In genomic region chr10:39014836-39015235, GRCm38 (mm10) we compare ENCODE assay signal across 34 mouse cellular contexts. TPM values are rescaled to one million over a fixed set of nuclear protein-coding genes. Genes with fewer than 3 reads are reported as not detected.
"Had no signal": no experiment of that assay in that cellular context is flagged by ENCODE, and none has a peak within 500 bp of the region (broad histone marks: within the 10 kb centered on the region; RNA-seq: fewer than 3 reads in every experiment).

No protein-coding gene starts in this region.

- H3K9me3 ChIP-seq: heart, embryonic 10.5 days; heart, embryonic 12.5 days; heart, embryonic 13.5 days; heart, embryonic 15.5 days; hindbrain, embryonic 10.5 days; hindbrain, embryonic 12.5 days; hindbrain, embryonic 13.5 days; hindbrain, embryonic 15.5 days; intestine, embryonic 15.5 days; kidney, embryonic 15.5 days had no signal

- ATAC-seq: hindbrain, embryonic 16.5 days; hindbrain, postnatal 0 days; inflammation-experienced regulatory T-cells, adult 6 months; intestine, embryonic 15.5 days; intestine, embryonic 16.5 days; intestine, postnatal 0 days had no signal

- H3K27ac ChIP-seq: heart, embryonic 10.5 days; heart, embryonic 13.5 days; heart, embryonic 15.5 days; hindbrain, embryonic 10.5 days; hindbrain, embryonic 12.5 days; hindbrain, embryonic 13.5 days; hindbrain, embryonic 14.5 days; hindbrain, embryonic 15.5 days; hindbrain, postnatal 0 days; intestine, embryonic 15.5 days; kidney, embryonic 15.5 days; kidney, postnatal 0 days; layer of hippocampus, adult 2 months had no signal

- H3K4me2 ChIP-seq: heart, embryonic 11.5 days; heart, embryonic 12.5 days; heart, embryonic 13.5 days; heart, embryonic 15.5 days; hindbrain, embryonic 12.5 days; hindbrain, embryonic 13.5 days; hindbrain, embryonic 14.5 days; hindbrain, embryonic 15.5 days; intestine, embryonic 15.5 days; kidney, embryonic 15.5 days had no signal

- H3K36me3 ChIP-seq: hindbrain, embryonic 10.5 days; hindbrain, embryonic 12.5 days; hindbrain, embryonic 13.5 days; hindbrain, embryonic 15.5 days; intestine, embryonic 15.5 days had no signal

- H3K4me1 ChIP-seq: heart, embryonic 10.5 days; heart, embryonic 12.5 days; heart, embryonic 13.5 days; hindbrain, embryonic 10.5 days; hindbrain, embryonic 12.5 days; hindbrain, embryonic 13.5 days; hindbrain, embryonic 15.5 days; intestine, embryonic 15.5 days; kidney, embryonic 15.5 days had no signal

- DNase-seq: heart, postnatal 10 days; heart, postnatal 14 days; heart, postnatal 36 days; heart, postnatal 4 days; kidney, adult 11 months; kidney, adult 18-20 months; kidney, adult 2 months; kidney, adult 8-10 months; kidney, adult 9 months; kidney, postnatal 10 days; kidney, postnatal 14 days; kidney, postnatal 25 days; kidney, postnatal 36 days; layer of hippocampus, adult 9-11 months; layer of hippocampus, postnatal 36 days had no signal

- H3K9ac ChIP-seq: heart, embryonic 12.5 days; heart, embryonic 13.5 days; heart, embryonic 15.5 days; hindbrain, embryonic 12.5 days; hindbrain, embryonic 13.5 days; hindbrain, embryonic 14.5 days; hindbrain, embryonic 15.5 days; intestine, embryonic 15.5 days; kidney, embryonic 15.5 days had no signal

- H3K27me3 ChIP-seq: heart, embryonic 12.5 days; heart, embryonic 13.5 days; heart, embryonic 15.5 days; hindbrain, embryonic 12.5 days; hindbrain, embryonic 13.5 days; hindbrain, embryonic 15.5 days; intestine, embryonic 15.5 days; kidney, embryonic 15.5 days had no signal

- H3K4me3 ChIP-seq: heart, embryonic 10.5 days; heart, embryonic 12.5 days; heart, embryonic 13.5 days; heart, embryonic 15.5 days; hindbrain, embryonic 10.5 days; hindbrain, embryonic 12.5 days; hindbrain, embryonic 13.5 days; hindbrain, embryonic 15.5 days; intestine, embryonic 15.5 days; kidney, embryonic 15.5 days; layer of hippocampus, adult 2 months had no signal

RNA-seq across cellular contexts. Expression of gene Lama4, which starts 49.5 kb away (rescaled TPM):
- polyA plus RNA-seq: inflammation-experienced regulatory T-cells, adult 6 months had no signal
